Mouse (Mus musculus): Measurements from ENCODE around the gene Wdtc1.

Gene Wdtc1

GRCm38 (mm10) chr4:133353367-133354365 is at the start of gene Wdtc1:
Gene Wdtc1 (minus strand): TSS chr4:133353481.
- peak; percentile 30 to 54 for DNase-seq

GRCm38 (mm10) chr4:133402011-133402410 is 48.7 kb upstream of the Wdtc1 start:
- no peak for DNase-seq

GRCm38 (mm10) chr4:133400098-133400497 is 46.8 kb upstream of the Wdtc1 start:
- DNase-seq: no peak

GRCm38 (mm10) chr4:133399509-133399908 is 46.2 kb upstream of the Wdtc1 start:
- no peak for DNase-seq

DNA sequence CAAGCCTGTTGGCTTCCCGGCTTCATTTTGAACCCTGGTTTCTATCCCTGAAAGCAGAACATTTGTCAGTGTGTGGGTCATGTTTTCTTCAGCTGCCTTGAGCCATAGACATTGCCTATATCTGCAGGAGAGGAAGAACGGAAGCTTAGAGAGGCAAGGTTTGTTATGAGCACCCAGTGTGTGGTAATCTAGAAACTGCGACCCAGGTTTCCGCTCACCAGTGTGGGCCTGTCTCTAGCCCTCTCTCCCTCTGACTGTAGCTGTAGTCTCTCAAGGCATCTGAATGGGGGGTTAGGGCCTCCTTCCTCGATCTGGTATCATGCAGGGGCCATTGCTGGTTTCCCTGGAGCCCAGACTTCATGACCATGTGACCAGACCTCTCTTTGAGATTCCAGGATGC is 45.3 kb upstream of the Wdtc1 start:
- DNase-seq: no peak

DNA sequence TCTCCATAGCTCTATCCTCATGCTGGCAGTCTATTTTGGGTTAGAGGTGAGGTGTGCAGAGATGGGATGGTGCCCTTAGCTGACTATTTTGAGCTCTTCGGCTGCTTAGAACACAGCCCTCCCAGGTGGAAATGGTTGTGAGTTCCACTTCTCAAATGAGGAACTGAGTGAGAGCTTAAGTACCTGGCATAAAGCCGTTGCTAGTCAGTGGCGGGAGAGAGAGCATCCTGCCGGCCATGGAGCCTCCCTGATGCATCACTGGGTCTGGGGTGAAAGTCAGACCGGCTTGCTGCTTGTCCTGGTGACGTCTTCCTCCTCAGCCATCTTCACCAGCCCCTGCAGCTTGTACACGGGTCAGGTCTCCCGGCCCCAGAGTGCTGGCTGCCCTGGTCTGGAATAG is 44.7 kb upstream of the Wdtc1 start:
- no peak for DNase-seq

DNA sequence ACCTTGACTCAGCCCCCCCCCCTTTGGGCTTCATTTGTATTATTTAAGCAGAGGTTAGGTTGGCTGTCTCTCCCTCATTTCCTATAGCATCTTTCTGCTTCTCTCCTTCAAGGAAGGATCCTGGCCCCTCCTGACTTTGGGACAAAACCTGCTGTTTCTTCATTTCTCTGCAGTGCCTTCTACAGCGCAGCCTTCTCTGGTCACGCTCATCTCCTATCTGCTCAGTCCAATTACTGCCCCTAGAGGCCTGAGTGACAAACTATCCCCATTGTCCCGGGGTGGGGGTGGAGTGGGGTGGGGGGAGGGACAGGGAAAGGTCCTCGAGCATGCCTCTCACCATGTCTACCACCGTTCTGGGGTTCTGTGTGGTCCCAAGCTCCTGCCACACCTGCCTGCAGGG is 44.0 kb upstream of the Wdtc1 start:
- DNase-seq: no peak

GRCm38 (mm10) chr4:133396079-133396478 is 42.8 kb upstream of the Wdtc1 start:
- DNase-seq: no peak

DNA sequence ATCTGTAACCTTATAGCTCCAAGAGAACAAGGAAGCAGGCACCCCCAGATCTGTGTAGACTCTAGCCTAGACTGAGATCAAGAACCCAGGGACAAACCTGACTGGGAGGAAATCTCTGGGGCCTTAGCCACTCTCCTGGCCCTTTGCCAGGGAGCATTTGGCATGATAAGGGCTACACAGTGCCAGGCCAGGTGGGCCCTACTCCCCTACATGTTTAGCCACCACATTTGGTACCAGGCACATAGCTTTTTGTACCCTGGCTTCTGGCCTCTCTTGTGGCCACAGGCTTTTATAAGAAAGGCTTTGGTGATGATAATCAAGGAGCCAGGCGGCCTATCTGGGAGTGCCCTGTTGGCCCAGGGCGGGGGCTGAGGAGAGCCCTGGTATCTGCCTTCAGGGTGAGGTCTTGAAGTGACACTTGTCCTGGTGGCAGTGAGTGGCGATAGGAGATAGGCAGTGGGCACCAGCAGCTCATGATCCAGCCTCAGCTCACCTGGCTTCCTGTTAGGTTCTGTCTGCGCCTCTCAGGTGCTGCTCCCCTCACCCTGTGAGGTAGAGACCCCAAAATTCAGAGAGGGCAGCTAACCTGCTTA is 41.8 kb upstream of the Wdtc1 start:
- DNase-seq: no peak

DNA sequence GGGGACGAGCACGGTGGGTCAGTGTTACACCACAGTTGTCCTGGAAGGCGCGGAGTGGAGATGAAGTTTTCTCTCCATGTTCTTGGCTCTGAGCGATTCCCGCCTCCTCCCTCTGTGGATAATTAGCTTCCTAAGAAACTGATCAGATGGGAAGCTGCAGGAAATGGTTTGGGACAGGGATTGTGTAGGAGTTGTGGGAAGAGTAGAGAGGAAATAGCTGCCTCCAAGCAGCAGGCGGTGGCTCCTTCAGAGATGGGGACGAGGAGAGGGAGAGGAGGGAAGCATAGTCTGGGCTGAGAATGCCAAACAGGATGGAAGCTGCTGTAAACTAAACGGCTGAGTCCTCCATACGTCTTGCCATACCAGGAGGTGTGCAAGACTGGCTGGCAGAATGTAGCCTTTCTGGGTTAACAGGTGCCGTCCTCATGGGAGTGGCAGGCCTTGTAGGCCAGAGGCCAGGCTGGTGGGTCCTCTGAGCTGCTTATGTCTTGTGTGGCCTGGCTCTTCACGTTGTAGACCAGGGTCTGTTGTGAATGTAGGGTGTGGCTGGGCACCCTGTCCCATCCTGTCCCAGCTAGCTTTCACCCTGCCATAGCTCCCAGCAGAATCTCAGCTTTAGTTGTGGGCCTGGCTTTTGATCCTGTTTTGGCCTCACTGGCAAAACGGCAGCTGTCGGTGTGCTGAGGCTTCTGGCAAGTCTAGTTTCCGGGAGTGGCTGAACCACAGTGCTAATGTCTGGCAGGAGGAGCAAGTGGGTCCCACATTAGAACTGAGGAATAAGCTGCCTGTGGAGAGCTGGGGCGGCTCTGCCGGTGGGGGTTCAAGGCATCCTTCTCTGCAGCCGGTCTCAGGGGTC is 38.1 kb upstream of the Wdtc1 start:
- DNase-seq: no peak

DNA sequence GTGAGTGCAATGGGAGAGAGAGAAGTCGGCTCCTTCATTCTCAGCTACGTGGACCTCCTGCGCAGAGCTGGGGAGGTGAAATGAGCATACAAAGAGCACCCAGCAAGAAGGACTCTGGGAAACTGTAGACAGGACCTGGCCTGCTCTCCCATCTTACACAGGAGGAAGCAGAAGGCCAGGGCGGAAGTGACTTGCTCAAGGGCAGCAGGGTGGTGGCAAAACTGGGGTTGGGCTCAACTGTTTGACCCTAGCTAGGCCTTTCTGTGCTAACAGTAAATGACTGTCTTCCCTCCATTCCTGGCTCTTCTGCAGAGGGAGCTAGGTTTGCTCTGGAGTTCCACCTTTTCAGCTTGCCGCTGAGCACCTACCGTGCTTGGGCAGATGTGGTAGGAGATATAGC is 37.3 kb upstream of the Wdtc1 start:
- DNase-seq: peak; percentile 49 to 50

DNA sequence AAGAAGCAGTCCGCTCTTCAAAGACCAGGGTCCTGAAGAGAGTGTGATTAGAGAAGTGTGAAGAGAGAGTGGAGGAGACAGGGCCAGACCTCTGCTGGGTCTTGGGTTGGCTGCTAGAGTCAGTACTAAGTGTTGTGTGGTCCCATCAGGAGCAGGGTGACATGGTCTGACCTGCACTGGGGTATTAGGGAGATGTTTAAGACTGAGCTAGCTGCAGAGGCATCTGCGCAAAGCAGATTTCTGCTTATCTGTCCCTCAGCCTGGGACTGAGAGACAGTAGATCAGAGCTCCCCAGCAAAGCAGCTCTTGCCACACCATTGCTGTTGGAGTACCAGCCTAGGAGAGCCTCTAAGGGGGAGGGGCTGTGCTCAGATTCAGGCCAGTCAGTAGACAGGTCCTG is 36.8 kb upstream of the Wdtc1 start:
- DNase-seq: no peak

DNA sequence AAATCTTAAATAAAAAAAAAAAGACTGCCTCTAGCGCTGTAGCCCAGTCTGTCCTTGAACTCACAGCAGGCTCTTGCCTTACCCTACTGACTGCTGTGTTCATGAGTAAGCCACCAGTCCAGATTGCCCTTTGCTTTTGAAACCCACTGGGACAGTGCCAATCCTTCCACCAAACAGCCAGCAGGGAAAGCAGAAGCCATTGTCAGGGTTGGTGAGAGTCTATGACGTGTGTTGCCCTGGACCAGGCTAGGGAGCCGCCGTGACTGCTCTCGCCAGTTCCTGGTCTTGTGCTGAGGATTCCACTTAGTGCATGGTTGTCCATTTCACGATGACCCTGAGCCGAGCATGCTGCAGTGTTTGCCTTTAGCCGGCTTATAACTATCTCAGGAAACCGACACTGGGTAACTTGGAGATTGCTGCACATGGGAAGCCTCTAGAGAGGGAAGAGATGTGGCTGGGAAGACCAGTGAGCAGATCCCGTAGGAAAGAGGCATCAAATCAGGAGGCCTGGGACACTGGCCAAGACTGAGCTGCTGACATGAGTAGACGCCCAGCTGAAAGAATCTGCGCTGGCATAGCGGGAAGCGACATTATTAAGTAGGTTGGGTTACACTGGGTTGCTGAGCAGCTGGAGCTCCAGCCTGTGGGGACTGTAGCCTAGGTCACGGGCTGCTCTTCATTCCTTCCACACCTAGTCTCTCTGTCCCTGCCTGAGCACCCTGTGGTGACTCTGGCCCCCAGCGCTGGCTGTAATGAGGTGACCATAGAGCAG is 35.7 kb upstream of the Wdtc1 start:
- DNase-seq: peak; percentile 63 to 81

DNA sequence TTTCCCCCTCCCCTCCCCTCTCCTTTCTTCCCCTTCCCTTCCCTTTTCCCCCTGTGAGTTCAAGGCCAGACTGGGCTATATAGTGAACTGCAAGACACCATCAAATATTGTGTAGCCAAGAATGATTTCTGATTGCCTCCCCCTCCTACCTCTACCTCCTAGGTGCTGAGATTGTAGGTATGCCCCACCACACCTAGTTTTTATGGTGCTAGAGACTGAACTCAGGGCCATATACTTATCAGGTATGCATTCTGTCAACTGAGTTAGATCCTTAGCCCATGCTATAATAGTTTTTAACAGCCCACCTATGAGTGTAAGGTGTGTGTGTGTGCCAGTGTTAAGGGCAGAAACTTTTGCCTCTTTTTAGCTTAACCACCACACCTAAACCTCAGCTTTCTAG is 33.8 kb upstream of the Wdtc1 start:
- no peak for DNase-seq

GRCm38 (mm10) chr4:133386061-133386797 is 32.9 kb upstream of the Wdtc1 start:
- no peak for DNase-seq

GRCm38 (mm10) chr4:133381141-133381540 is 27.9 kb upstream of the Wdtc1 start:
- no peak for DNase-seq

GRCm38 (mm10) chr4:133380532-133380931 is 27.3 kb upstream of the Wdtc1 start:
- no peak for DNase-seq

- no peak for DNase-seq
Observed at GRCm38 (mm10) chr4:133379861-133380260, 26.6 kb upstream of the Wdtc1 start.

GRCm38 (mm10) chr4:133379046-133379347 is 25.7 kb upstream of the Wdtc1 start:
- DNase-seq: no peak

DNA sequence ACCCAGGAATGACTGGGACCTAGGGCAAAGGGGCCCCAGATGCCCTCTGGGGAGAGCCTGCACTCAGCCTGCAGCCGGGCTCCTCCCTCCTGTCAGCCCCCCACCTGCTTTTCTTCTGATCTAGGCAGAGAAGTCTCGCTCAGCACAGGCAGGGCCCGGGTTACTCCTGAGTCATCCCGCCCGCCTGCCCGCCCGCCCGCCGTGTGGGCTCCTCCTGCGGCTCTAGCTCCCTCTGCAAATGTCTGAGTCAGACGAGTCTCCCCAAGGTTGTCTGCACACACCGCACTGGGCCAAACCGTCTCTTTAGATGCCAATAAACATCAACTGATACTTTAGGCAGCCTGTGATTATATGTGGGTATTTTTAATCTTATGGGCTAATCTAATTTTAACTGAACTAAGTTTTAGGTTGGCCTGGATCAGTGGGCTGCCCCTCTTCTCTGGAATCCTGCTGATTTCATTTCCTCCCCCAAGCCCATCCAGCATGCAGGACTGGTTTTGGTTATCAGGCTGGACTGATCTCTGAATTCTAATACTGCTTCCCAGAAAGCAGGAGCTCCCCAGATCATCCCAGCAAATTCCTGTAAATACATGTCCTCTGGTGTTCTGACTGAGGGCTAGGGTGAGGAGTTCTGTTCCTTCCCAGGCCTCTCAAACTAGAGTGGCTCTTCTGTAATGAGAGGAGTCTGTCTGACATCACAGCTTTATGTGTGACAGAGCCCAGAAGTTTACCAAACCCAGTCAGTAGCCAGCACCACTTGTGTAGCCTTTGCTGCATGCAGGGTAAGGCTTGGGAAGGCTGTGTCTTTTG is 25.2 kb upstream of the Wdtc1 start:
- peak in 1 of 2 experiments; percentile 25 for DNase-seq
